Mouse (Mus musculus): ENCODE measurements around the gene Cep112.

GRCm38 (mm10) chr11:108593959-108594579 is 169.1 kb downstream of the Cep112 start:
- no peak for TF ChIP-seq CTCF (IDR thresholded peaks at IDR 0.05; ENCODE audit: borderline replicate concordance, control insufficient read depth, extremely low read depth, insufficient read depth, low read length, poor library complexity)
- no peak for TF ChIP-seq POLR2A (IDR thresholded peaks at IDR 0.05; ENCODE audit: control insufficient read depth, extremely low read depth, insufficient read depth, low read length, poor library complexity)
